Mouse (Mus musculus): ENCODE measurements around the gene Prox2. TPM values are rescaled to one million over a fixed set of nuclear protein-coding genes. Genes with fewer than 3 reads are reported as not detected.

Prox2 gene
- polyA plus RNA-seq, 1 experiment = 2.6 TPM

DNA sequence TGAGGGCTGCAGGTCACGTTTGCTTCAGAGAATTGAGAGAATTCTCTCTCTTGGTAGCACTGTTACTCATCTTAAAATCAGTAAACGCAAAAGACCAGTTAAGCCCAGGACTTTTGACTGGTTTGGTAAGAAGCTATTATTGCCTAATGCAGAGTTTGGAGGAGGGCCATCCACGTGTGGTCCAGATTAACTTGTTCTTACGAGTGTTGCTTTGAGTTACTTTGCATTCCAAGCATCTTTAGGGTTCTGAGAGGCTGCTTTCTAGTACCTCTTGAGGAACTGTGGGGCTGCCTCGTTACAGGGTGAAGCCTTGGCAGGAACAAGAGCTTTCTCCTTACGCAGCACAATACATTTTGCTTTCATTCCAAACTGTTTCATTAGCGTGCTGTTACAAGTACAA lies 5.1 kb upstream of the Prox2 start:
- WGBS = 54% methylated on average over 7 of the region's 7 CpGs
- no peak for TF ChIP-seq CTCF (IDR thresholded peaks at IDR 0.05; ENCODE audit: insufficient read depth, low read length)
- no peak for TF ChIP-seq POLR2A (IDR thresholded peaks at IDR 0.05; ENCODE audit: borderline replicate concordance, extremely low read depth, low read depth, low read length)
- DNase-seq = peak; percentile 70
- Histone ChIP-seq H3K4me3 (replicated peaks; ENCODE audit: extremely low read depth, low read depth, low read length) (no peak overlapping the region), H3K4me1 (ENCODE audit: control insufficient read depth, insufficient read depth, low read length) (peaks cover 15% of the 10 kb centered on the region; the same call in 1 of the 2 replicates)

DNA sequence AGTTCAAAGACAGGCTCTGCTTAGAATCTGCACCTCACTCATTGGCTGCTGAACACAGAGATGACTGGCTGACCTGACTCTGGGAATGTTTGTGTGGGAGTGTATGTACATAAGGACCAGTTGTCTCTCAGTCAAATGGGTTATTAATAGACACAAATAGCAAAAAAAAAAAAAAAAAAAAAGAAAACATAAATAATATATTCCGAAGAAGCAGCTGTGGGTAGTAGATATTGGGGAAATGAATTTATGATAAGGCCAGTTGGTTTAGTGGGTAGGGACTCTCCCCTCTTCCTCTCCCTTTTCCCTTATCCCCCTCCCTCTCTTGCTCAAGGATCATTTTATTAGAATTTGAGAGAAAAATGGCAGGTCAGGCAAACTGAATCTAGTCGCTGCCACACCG lies 3.4 kb upstream of the Prox2 start:
- no peak for DNase-seq
- no peak overlapping the region for H3K4me3 ChIP-seq (replicated peaks; ENCODE audit: extremely low read depth, low read depth, low read length)
- 84% methylated on average over 3 of the region's 3 CpGs for WGBS
- H3K4me1 ChIP-seq (ENCODE audit: control insufficient read depth, insufficient read depth, low read length) = peaks cover 19% of the 10 kb centered on the region
- no peak for TF ChIP-seq POLR2A (IDR thresholded peaks at IDR 0.05; ENCODE audit: borderline replicate concordance, extremely low read depth, low read depth, low read length)
- TF ChIP-seq CTCF (IDR thresholded peaks at IDR 0.05; ENCODE audit: insufficient read depth, low read length) = no peak

- no peak for TF ChIP-seq POLR2A (IDR thresholded peaks at IDR 0.05; ENCODE audit: borderline replicate concordance, extremely low read depth, low read depth, low read length)
- no peak for TF ChIP-seq CTCF (IDR thresholded peaks at IDR 0.05; ENCODE audit: insufficient read depth, low read length)
- H3K4me3 ChIP-seq (replicated peaks; ENCODE audit: extremely low read depth, low read depth, low read length) = no peak overlapping the region
- 73% methylated on average over 3 of the region's 3 CpGs for WGBS
- H3K4me1 ChIP-seq (ENCODE audit: control insufficient read depth, insufficient read depth, low read length) = peaks cover 19% of the 10 kb centered on the region
- DNase-seq = no peak
Measured at GRCm38 (mm10) chr12:85113337-85113736, 2.8 kb upstream of the Prox2 start.

- TF ChIP-seq POLR2A (IDR thresholded peaks at IDR 0.05; ENCODE audit: borderline replicate concordance, extremely low read depth, low read depth, low read length) (no peak), CTCF (IDR thresholded peaks at IDR 0.05; ENCODE audit: insufficient read depth, low read length) (no peak)
- peaks cover 19% of the 10 kb centered on the region for H3K4me1 ChIP-seq (ENCODE audit: control insufficient read depth, insufficient read depth, low read length)
- no peak overlapping the region for H3K4me3 ChIP-seq (replicated peaks; ENCODE audit: extremely low read depth, low read depth, low read length)
- DNase-seq = no peak
- 71% methylated on average over 7 of the region's 7 CpGs for WGBS
Measured at GRCm38 (mm10) chr12:85112550-85113251, 2.1 kb upstream of the Prox2 start.

DNA sequence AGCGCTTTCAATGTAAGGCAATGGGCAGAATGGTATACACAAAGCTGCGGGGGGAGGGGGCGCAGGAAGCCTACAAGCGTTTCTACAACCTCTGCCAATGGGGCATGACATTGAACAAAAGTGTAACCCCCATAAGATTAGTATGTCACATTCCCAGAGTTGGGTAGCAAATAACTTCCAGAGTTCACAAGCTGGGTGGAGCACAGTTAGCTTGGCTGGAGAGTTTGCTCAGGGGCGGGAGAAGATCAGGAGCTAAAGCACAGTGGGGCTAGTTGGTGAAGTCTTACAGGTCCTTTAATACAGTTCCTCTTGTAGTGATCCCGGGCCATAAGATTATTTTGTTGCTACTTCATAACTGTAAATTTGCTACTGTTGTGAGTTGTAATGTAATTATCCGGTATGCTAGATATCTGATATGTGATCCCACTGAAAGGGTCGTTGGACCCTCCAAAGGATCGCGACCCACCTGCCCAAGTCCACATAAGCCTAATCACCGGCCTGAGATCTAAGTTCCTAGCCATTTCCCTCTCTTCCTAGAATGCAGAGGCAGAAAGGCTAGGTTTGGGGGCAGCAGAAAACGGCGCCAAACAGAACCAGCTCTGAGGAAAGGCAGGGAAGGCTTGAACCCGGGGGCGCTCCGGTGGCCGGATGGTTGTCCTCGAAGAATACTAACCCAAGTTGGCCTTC lies 405 bp downstream of the Prox2 start:
- Histone ChIP-seq H3K4me3 (replicated peaks; ENCODE audit: extremely low read depth, low read depth, low read length) (peak overlapping the region; percentile 95), H3K4me1 (ENCODE audit: control insufficient read depth, insufficient read depth, low read length) (peaks cover 19% of the 10 kb centered on the region)
- WGBS = 11% methylated on average over 18 of the region's 18 CpGs
- TF ChIP-seq CTCF (IDR thresholded peaks at IDR 0.05; ENCODE audit: insufficient read depth, low read length) = no peak
- TF ChIP-seq POLR2A (IDR thresholded peaks at IDR 0.05; ENCODE audit: borderline replicate concordance, extremely low read depth, low read depth, low read length) = no peak
- DNase-seq = no peak

DNA sequence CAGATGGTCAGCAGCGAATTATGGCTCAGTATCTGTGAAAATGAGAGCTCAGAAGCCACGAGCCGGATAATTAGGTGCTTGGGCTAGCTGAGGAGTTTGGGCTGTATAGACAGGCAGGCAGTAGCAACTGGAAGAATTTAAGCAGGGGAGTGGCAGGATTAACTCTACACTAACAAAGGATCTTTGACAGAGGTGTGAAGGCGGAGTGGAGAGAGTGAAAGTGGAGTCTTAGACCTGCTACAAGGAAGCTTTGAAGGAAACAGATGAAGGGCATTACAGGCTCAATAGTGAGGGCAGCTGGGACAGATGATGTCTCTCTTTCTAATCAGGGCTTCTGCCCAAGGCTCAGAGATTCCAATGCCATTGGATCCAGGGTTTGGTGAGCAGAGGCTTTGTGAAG lies 1.1 kb downstream of the Prox2 start:
- 70% methylated on average over 4 of the region's 4 CpGs for whole genome bisulfite sequencing
- Histone ChIP-seq H3K4me3 (replicated peaks; ENCODE audit: extremely low read depth, low read depth, low read length) (no peak overlapping the region), H3K4me1 (ENCODE audit: control insufficient read depth, insufficient read depth, low read length) (peaks cover 19% of the 10 kb centered on the region)
- DNase-seq = no peak
- no peak for TF ChIP-seq POLR2A (IDR thresholded peaks at IDR 0.05; ENCODE audit: borderline replicate concordance, extremely low read depth, low read depth, low read length)
- no peak for TF ChIP-seq CTCF (IDR thresholded peaks at IDR 0.05; ENCODE audit: insufficient read depth, low read length)

GRCm38 (mm10) chr12:85108643-85109042 lies 1.9 kb downstream of the Prox2 start:
- H3K4me1 ChIP-seq (ENCODE audit: control insufficient read depth, insufficient read depth, low read length) = peaks cover 19% of the 10 kb centered on the region
- WGBS = 61% methylated on average over 3 of the region's 3 CpGs
- DNase-seq = no peak
- TF ChIP-seq CTCF (IDR thresholded peaks at IDR 0.05; ENCODE audit: insufficient read depth, low read length) = no peak
- TF ChIP-seq POLR2A (IDR thresholded peaks at IDR 0.05; ENCODE audit: borderline replicate concordance, extremely low read depth, low read depth, low read length) = no peak
- H3K4me3 ChIP-seq (replicated peaks; ENCODE audit: extremely low read depth, low read depth, low read length) = no peak overlapping the region

DNA sequence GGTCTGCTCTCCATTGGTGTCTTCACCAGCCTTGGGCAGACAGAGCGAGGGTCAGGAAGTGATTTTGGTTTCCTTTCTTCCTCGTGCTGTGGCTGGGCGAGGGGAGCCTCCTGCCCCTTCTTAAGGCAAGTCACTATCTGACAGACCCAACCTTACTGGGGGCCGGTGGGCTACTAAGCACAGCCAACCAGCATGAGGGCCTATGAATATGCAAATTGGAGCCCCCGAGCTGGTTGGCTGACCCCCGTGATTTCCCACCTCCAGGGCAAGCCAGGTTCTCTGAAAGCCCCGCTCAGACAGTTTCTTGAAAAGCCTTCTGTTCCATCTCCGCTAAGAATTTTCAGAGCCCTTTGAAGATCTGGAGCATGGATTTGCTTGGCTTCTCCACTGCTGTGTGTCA lies 4.3 kb downstream of the Prox2 start:
- WGBS = 38% methylated on average over 8 of the region's 8 CpGs
- TF ChIP-seq CTCF (IDR thresholded peaks at IDR 0.05; ENCODE audit: insufficient read depth, low read length) = no peak
- no peak for TF ChIP-seq POLR2A (IDR thresholded peaks at IDR 0.05; ENCODE audit: borderline replicate concordance, extremely low read depth, low read depth, low read length)
- Histone ChIP-seq H3K4me3 (replicated peaks; ENCODE audit: extremely low read depth, low read depth, low read length) (no peak overlapping the region), H3K4me1 (ENCODE audit: control insufficient read depth, insufficient read depth, low read length) (peaks cover 3% of the 10 kb centered on the region)
- DNase-seq = no peak

GRCm38 (mm10) chr12:85104789-85105188 lies 5.8 kb downstream of the Prox2 start:
- 88% methylated on average over 8 of the region's 8 CpGs for WGBS
- no peak for DNase-seq
- TF ChIP-seq CTCF (IDR thresholded peaks at IDR 0.05; ENCODE audit: insufficient read depth, low read length) = no peak
- no peak for TF ChIP-seq POLR2A (IDR thresholded peaks at IDR 0.05; ENCODE audit: borderline replicate concordance, extremely low read depth, low read depth, low read length)

DNA sequence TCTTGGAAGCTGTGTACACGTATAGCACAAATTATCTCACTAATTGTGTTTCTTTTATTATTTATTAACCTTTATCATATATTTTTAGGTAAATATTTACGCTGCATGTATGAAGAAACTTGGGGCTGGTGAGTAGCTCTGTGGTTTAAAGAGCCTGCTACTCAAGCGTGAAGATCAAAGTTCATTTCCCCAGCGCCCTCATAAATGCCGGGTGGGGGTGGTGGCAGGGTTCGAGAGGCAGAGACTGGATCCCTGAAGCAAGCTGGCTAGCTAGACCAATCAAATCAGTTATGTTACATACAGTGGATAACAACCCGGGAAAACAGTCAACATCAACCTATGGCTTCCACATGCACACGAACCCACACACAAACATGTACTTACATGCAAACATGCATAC lies 7.5 kb downstream of the Prox2 start:
- H3K4me3 ChIP-seq (replicated peaks; ENCODE audit: extremely low read depth, low read depth, low read length) = no peak overlapping the region
- DNase-seq = no peak
- TF ChIP-seq CTCF (IDR thresholded peaks at IDR 0.05; ENCODE audit: insufficient read depth, low read length) (no peak), POLR2A (IDR thresholded peaks at IDR 0.05; ENCODE audit: borderline replicate concordance, extremely low read depth, low read depth, low read length) (no peak)
- WGBS = 78% methylated on average over 8 of the region's 8 CpGs
- no peaks in the 10 kb centered on the region for H3K4me1 ChIP-seq (ENCODE audit: control insufficient read depth, insufficient read depth, low read length)

More at GRCm38 (mm10) chr12:85104789-85105188, 5.8 kb downstream of the Prox2 start:
- no peak overlapping the region for H3K4me3 ChIP-seq (replicated peaks; ENCODE audit: extremely low read depth, low read depth, low read length)
- peaks cover 1% of the 10 kb centered on the region for H3K4me1 ChIP-seq (ENCODE audit: control insufficient read depth, insufficient read depth, low read length)

Data from lung, adult 2 months (tissue).